ENCODE assay signal across 8 mouse cellular contexts in the genomic region with DNA sequence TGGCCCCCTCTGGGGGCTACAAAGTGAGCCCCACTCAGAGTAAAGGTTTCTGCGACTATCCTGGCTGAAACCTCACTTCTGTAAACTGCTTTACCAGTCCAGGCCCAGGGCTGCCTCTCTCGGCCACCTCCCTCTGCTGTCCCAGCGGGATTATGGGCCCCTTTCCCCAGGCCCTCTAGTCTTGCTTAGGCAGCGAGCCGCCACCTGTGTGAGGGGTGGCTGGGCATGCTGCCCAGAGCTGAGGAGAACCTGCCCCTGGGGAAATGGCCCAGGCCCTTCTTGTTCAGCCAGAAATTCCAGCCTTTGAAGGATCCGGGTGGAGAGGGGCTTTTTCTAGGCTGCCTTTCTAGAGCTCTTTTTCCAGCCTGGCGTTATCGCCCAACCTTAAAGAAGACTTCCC. TPM values are rescaled to one million over a fixed set of nuclear protein-coding genes. Genes with fewer than 3 reads are reported as not detected.
DNase-seq lines count a peak whose midpoint lies in the region; ATAC-seq and TF ChIP-seq lines count a peak whose summit lies in the region.

No protein-coding gene starts in this region.

- H3K9me3 ChIP-seq in ES-E14 (ENCODE audit: control insufficient read depth, insufficient read depth, low read depth, low read length), result no peaks in the 10 kb centered on the region
- H3K9me3 ChIP-seq in intestine, embryonic 16.5 days (ENCODE audit: control insufficient read depth, low read length), result no peaks in the 10 kb centered on the region
- no peaks in the 10 kb centered on the region for H3K9me3 ChIP-seq in lung, embryonic 15.5 days

- TF ChIP-seq CTCF in layer of hippocampus, adult 2 months (conservative IDR thresholded peaks at IDR 0.05), result no peak

- peak overlapping the region in 1 of 2 experiments; percentile 6; a peak in 1 of 4 replicates for H3K4me3 ChIP-seq in ES-E14 (ENCODE audit: insufficient read depth in 1 of 2, low read depth in 1 of 2, low read length in 2 of 2, poor library complexity in 1 of 2, severe bottlenecking in 1 of 2)
- no peak overlapping the region for H3K4me3 ChIP-seq in intestine, embryonic 16.5 days (ENCODE audit: low read length)
- no peak overlapping the region for H3K4me3 ChIP-seq in lung, embryonic 15.5 days
- H3K4me3 ChIP-seq in layer of hippocampus, adult 2 months, result no peak overlapping the region

- in situ Hi-C loops in ES-E14 (cut with MboI; ENCODE audit: low sequenced_read_pairs in 2 of 2, unreplicated experiment in 2 of 2), result no loop called here

- peak; percentile 20 for DNase-seq in gastrocnemius, adult 18-20 months (ENCODE audit: low spot score)
- DNase-seq in gastrocnemius, postnatal 25 days, result no peak
- DNase-seq in ES-E14 (ENCODE audit: low read depth, low spot score), result no peak
- DNase-seq in spleen, postnatal 4 days (ENCODE audit: low spot score in 2 of 2), result no peak
- DNase-seq in embryo, embryonic 9.5 days (ENCODE audit: extremely low spot score), result no peak
- DNase-seq in layer of hippocampus, adult 2 months (ENCODE audit: low spot score in 2 of 2), result no peak

- 52% methylated on average over 8 of the region's 8 CpGs for WGBS in intestine, embryonic 16.5 days
- WGBS in lung, embryonic 15.5 days, result 30% methylated on average over 8 of the region's 8 CpGs

- ATAC-seq in intestine, embryonic 16.5 days, result peak; percentile 38; the same call in 1 of the 2 replicates
- peak; percentile 73 for ATAC-seq in lung, embryonic 15.5 days (ENCODE audit: borderline replicate concordance, extremely low read depth, low FRiP score, low TSS enrichment)

- no peaks in the 10 kb centered on the region for H3K27me3 ChIP-seq in intestine, embryonic 16.5 days (replicated peaks; ENCODE audit: control insufficient read depth, insufficient read depth, low read length)
- no peaks in the 10 kb centered on the region for H3K27me3 ChIP-seq in lung, embryonic 15.5 days

- H3K4me1 ChIP-seq in ES-E14 (ENCODE audit: control insufficient read depth in 2 of 2, insufficient read depth in 2 of 2, low read length in 2 of 2, poor library complexity in 1 of 2), result peaks cover 18 to 22% of the 10 kb centered on the region in 2 experiments
- H3K4me1 ChIP-seq in intestine, embryonic 16.5 days (ENCODE audit: control insufficient read depth, insufficient read depth, low read length), result peaks cover 24% of the 10 kb centered on the region
- peaks cover 19% of the 10 kb centered on the region for H3K4me1 ChIP-seq in lung, embryonic 15.5 days

- no peak overlapping the region for H3K27ac ChIP-seq in ES-E14 (ENCODE audit: insufficient read depth, low read depth, low read length, poor library complexity, severe bottlenecking)
- 0 out of 2 replicates have a peak overlapping the region, but pooled peaks have one; percentile 36 for H3K27ac ChIP-seq in intestine, embryonic 16.5 days (ENCODE audit: low read length)
- peak overlapping the region; percentile 92 for H3K27ac ChIP-seq in lung, embryonic 15.5 days
- no peak overlapping the region for H3K27ac ChIP-seq in layer of hippocampus, adult 2 months

- H3K36me3 ChIP-seq in ES-E14 (ENCODE audit: control insufficient read depth, insufficient read depth, low read length, poor library complexity, severe bottlenecking), result no peaks in the 10 kb centered on the region
- no peaks in the 10 kb centered on the region for H3K36me3 ChIP-seq in intestine, embryonic 16.5 days (ENCODE audit: control insufficient read depth, insufficient read depth, low read length)
- H3K36me3 ChIP-seq in lung, embryonic 15.5 days, result no peaks in the 10 kb centered on the region

- H3K9ac ChIP-seq in ES-E14 (ENCODE audit: insufficient read depth, low read depth, low read length, poor library complexity, severe bottlenecking), result peak overlapping the region; percentile 41
- H3K9ac ChIP-seq in intestine, embryonic 16.5 days (ENCODE audit: low read depth, low read length), result peak overlapping the region; percentile 15; the same call in 1 of the 2 replicates
- no peak overlapping the region for H3K9ac ChIP-seq in lung, embryonic 15.5 days

- no peak overlapping the region for H3K4me2 ChIP-seq in intestine, embryonic 16.5 days (ENCODE audit: low read depth, low read length)
- no peak overlapping the region for H3K4me2 ChIP-seq in lung, embryonic 15.5 days

TF ChIP-seq in ES-E14, 5 proteins besides CTCF, POLR2A, EP300 and RAD21:
- TF ChIP-seq HCFC1 (IDR thresholded peaks at IDR 0.05; ENCODE audit: borderline replicate concordance, insufficient read depth, low read length), result no peak
- TF ChIP-seq ZC3H11A (IDR thresholded peaks at IDR 0.05; ENCODE audit: borderline replicate concordance, low read depth, low read length), result no peak
- no peak for TF ChIP-seq ZNF384 (IDR thresholded peaks at IDR 0.05; ENCODE audit: low read depth, low read length)
- TF ChIP-seq CHD2 (IDR thresholded peaks at IDR 0.05; ENCODE audit: low read depth, low read length), result no peak
- no peak for TF ChIP-seq MAFK (IDR thresholded peaks at IDR 0.05; ENCODE audit: insufficient read depth, low read depth, low read length)
TF ChIP-seq in ES-E14: peak in this region for 0.

RNA-seq across cellular contexts. Expression of a gene that starts 35.6 kb away (rescaled TPM):
- 100 to 1,000 TPM; 215 to 238 TPM for total RNA-seq in gastrocnemius, adult 18-20 months (2021)
- 100 to 1,000 TPM; 136 to 169 TPM for total RNA-seq in gastrocnemius, postnatal 25 days (2021)
- 10.8 and 11.3 TPM in 2 replicates for total RNA-seq in ES-E14 (2012; rRNA removed)
- 39.8 and 50.1 TPM in 2 replicates for polyA plus RNA-seq in intestine, embryonic 16.5 days (2015; fragmentation: Nextera tagmentation; extraction: Ambion mirVana)
- 26.1 and 26.5 TPM in 2 replicates for polyA plus RNA-seq in lung, embryonic 15.5 days (2015; fragmentation: Nextera tagmentation; extraction: Ambion mirVana)
- 10 to 100 TPM; 36.6 to 39.2 TPM for total RNA-seq in layer of hippocampus, adult 2 months (2021)

Comparison
In these comparisons a context has a peak if more than half of its experiments do, and no peak if none do; other contexts are left out.
1. H3K27ac ChIP-seq: peak in intestine, embryonic 16.5 days (single experiment) and lung, embryonic 15.5 days (single experiment); none in ES-E14 (single experiment) and layer of hippocampus, adult 2 months (single experiment).